Mouse (Mus musculus) heart, adult 8-10 months (tissue): ENCODE measurements around the gene Ros1. TPM values are rescaled to one million over a fixed set of nuclear protein-coding genes. Genes with fewer than 3 reads are reported as not detected.

Experiments used
- DNase-seq: peaks from one replicate; pipeline ENCODE4 v3.0.0; 2022; ENCODE audit warnings: low spot score
- microRNA-seq: library from miRNA; unstranded; fragments of <30 nt; microRNA quantifications from one replicate; pipeline ENCODE4 v1.2.0, GENCODE M21; 2022
- total RNA-seq, 4 experiments: library from RNA; stranded (reverse); gene quantifications; 2 replicates each; pipeline ENCODE4 v1.2.4; 2022

The Ros1 gene
- total RNA-seq, 4 experiments from 2014 or later, result 0.03 TPM; not detected in 3

GRCm38 (mm10) chr10:52022413-52023212, 172.4 kb downstream of the Ros1 start, which contains the start of gene Vgll2:
Gene Vgll2 (plus strand): TSS chr10:52022502.
- DNase-seq, result no peak

GRCm38 (mm10) chr10:52021736-52022394, 173.2 kb downstream of the Ros1 start:
- DNase-seq, result no peak

GRCm38 (mm10) chr10:52021231-52021630, 173.8 kb downstream of the Ros1 start:
- DNase-seq, result no peak

- DNase-seq, result no peak
Observed at GRCm38 (mm10) chr10:52018471-52018870, 176.6 kb downstream of the Ros1 start.

Small RNAs within 50 kb of the gene (microRNA-seq; reads per million reads assigned to microRNA genes)
- gene Gm24084, result not detected

Other genes with a start within 250 kb of the Ros1 start
- 1 to 10 TPM in 2 of 4 experiments, under 1 TPM in 2; 0.83 to 2.1 (median 1.1) TPM for gene Vgll2, start 172.7 kb downstream of the Ros1 start, total RNA-seq
- 1 to 10 TPM; 3.4 to 4.4 (median 4.0) TPM for gene Dcbld1, start 38.4 kb upstream of the Ros1 start, total RNA-seq
- not detected for gene Gm26741, start 163.5 kb upstream of the Ros1 start, total RNA-seq
- gene Gopc, start 186.9 kb upstream of the Ros1 start, total RNA-seq, result 10 to 100 TPM; 10.8 to 12.2 (median 11.1) TPM
- gene Nepn, start 193.7 kb upstream of the Ros1 start, total RNA-seq, result under 1 TPM; 0.28 to 0.80 (median 0.49) TPM
- gene Nus1, start 222.3 kb upstream of the Ros1 start, total RNA-seq, result 10 to 100 TPM; 30.4 to 43.0 (median 36.2) TPM